Mouse (Mus musculus): ENCODE measurements around the gene H2-DMb1. TPM values are rescaled to one million over a fixed set of nuclear protein-coding genes. Genes with fewer than 3 reads are reported as not detected.

Gene H2-DMb1
- polyA plus RNA-seq (2014; fragmentation: Illumina TruSeq; extraction: RNeasy Lipid Tissue Mini Kit (QIAGEN cat#74804); ENCODE audit: low replicate concordance): 12.1 TPM

GRCm38 (mm10) chr17:34152923-34153322 lies at the start of gene H2-DMb1:
H2-DMb1 (plus strand) TSS chr17:34153072.

GRCm38 (mm10) chr17:34119249-34120179 lies 33.4 kb upstream of the H2-DMb1 start, which contains the start of gene H2-DMa:
H2-DMa (plus strand) TSS chr17:34119541.

GRCm38 (mm10) chr17:34122188-34122984 lies 30.5 kb upstream of the H2-DMb1 start, which contains the start of gene Brd2:
Brd2 (minus strand) TSS chr17:34122634.

GRCm38 (mm10) chr17:34143033-34143432 lies 9.8 kb upstream of the H2-DMb1 start, which contains the start of gene H2-DMb2:
H2-DMb2 (plus strand) TSS chr17:34143307.

GRCm38 (mm10) chr17:34187261-34187916 lies 34.5 kb downstream of the H2-DMb1 start, which contains the start of the genes Tap1 and Psmb9:
Tap1 (plus strand) TSS chr17:34187553.
Psmb9 (minus strand) TSS chr17:34187764.

GRCm38 (mm10) chr17:34196941-34197894 lies 44.3 kb downstream of the H2-DMb1 start, which contains the start of gene Psmb8:
Psmb8 (plus strand) TSS chr17:34197721.

GRCm38 (mm10) chr17:34203444-34203843 lies 50.6 kb downstream of the H2-DMb1 start, which contains the start of gene Tap2:
Tap2 (plus strand) TSS chr17:34203527.

Other genes with a start within 250 kb of the H2-DMb1 start
- not detected for gene Platr17, start 247.9 kb upstream of the H2-DMb1 start, polyA plus RNA-seq (2014; fragmentation: Illumina TruSeq; extraction: RNeasy Lipid Tissue Mini Kit (QIAGEN cat#74804); ENCODE audit: low replicate concordance)
- gene Daxx, start 243.7 kb upstream of the H2-DMb1 start, polyA plus RNA-seq (2014; fragmentation: Illumina TruSeq; extraction: RNeasy Lipid Tissue Mini Kit (QIAGEN cat#74804); ENCODE audit: low replicate concordance): 2.6 TPM
- 57.9 TPM for gene Tapbp, start 237.2 kb upstream of the H2-DMb1 start, polyA plus RNA-seq (2014; fragmentation: Illumina TruSeq; extraction: RNeasy Lipid Tissue Mini Kit (QIAGEN cat#74804); ENCODE audit: low replicate concordance)
- 0.78 TPM for gene Zbtb22, start 237.2 kb upstream of the H2-DMb1 start, polyA plus RNA-seq (2014; fragmentation: Illumina TruSeq; extraction: RNeasy Lipid Tissue Mini Kit (QIAGEN cat#74804); ENCODE audit: low replicate concordance)
- gene Rgl2, start 223.5 kb upstream of the H2-DMb1 start, polyA plus RNA-seq (2014; fragmentation: Illumina TruSeq; extraction: RNeasy Lipid Tissue Mini Kit (QIAGEN cat#74804); ENCODE audit: low replicate concordance): 2.2 TPM
- 6.7 TPM for gene Pfdn6, start 212.7 kb upstream of the H2-DMb1 start, polyA plus RNA-seq (2014; fragmentation: Illumina TruSeq; extraction: RNeasy Lipid Tissue Mini Kit (QIAGEN cat#74804); ENCODE audit: low replicate concordance)
- 0.26 TPM for gene Wdr46, start 212.4 kb upstream of the H2-DMb1 start, polyA plus RNA-seq (2014; fragmentation: Illumina TruSeq; extraction: RNeasy Lipid Tissue Mini Kit (QIAGEN cat#74804); ENCODE audit: low replicate concordance)
- gene B3galt4, start 201.6 kb upstream of the H2-DMb1 start, polyA plus RNA-seq (2014; fragmentation: Illumina TruSeq; extraction: RNeasy Lipid Tissue Mini Kit (QIAGEN cat#74804); ENCODE audit: low replicate concordance): not detected
- 2.0 TPM for gene Vps52, start 197.3 kb upstream of the H2-DMb1 start, polyA plus RNA-seq (2014; fragmentation: Illumina TruSeq; extraction: RNeasy Lipid Tissue Mini Kit (QIAGEN cat#74804); ENCODE audit: low replicate concordance)
- gene Rps18, start 197.1 kb upstream of the H2-DMb1 start, polyA plus RNA-seq (2014; fragmentation: Illumina TruSeq; extraction: RNeasy Lipid Tissue Mini Kit (QIAGEN cat#74804); ENCODE audit: low replicate concordance): 6.8 TPM
- gene H2-K1, start 152.7 kb upstream of the H2-DMb1 start, polyA plus RNA-seq (2014; fragmentation: Illumina TruSeq; extraction: RNeasy Lipid Tissue Mini Kit (QIAGEN cat#74804); ENCODE audit: low replicate concordance): 431 TPM
- gene Ring1, start 128.4 kb upstream of the H2-DMb1 start, polyA plus RNA-seq (2014; fragmentation: Illumina TruSeq; extraction: RNeasy Lipid Tissue Mini Kit (QIAGEN cat#74804); ENCODE audit: low replicate concordance): 0.74 TPM
- not detected for gene H2-Ke6, start 125.0 kb upstream of the H2-DMb1 start, polyA plus RNA-seq (2014; fragmentation: Illumina TruSeq; extraction: RNeasy Lipid Tissue Mini Kit (QIAGEN cat#74804); ENCODE audit: low replicate concordance)
- gene Slc39a7, start 121.4 kb upstream of the H2-DMb1 start, polyA plus RNA-seq (2014; fragmentation: Illumina TruSeq; extraction: RNeasy Lipid Tissue Mini Kit (QIAGEN cat#74804); ENCODE audit: low replicate concordance): 0.48 TPM
- gene Rxrb, start 121.3 kb upstream of the H2-DMb1 start, polyA plus RNA-seq (2014; fragmentation: Illumina TruSeq; extraction: RNeasy Lipid Tissue Mini Kit (QIAGEN cat#74804); ENCODE audit: low replicate concordance): 0.22 TPM
- not detected for gene Col11a2, start 113.6 kb upstream of the H2-DMb1 start, polyA plus RNA-seq (2014; fragmentation: Illumina TruSeq; extraction: RNeasy Lipid Tissue Mini Kit (QIAGEN cat#74804); ENCODE audit: low replicate concordance)
- gene H2-Oa, start 60.7 kb upstream of the H2-DMb1 start, polyA plus RNA-seq (2014; fragmentation: Illumina TruSeq; extraction: RNeasy Lipid Tissue Mini Kit (QIAGEN cat#74804); ENCODE audit: low replicate concordance): not detected
- 1.6 TPM for gene H2-DMa, start 33.5 kb upstream of the H2-DMb1 start, polyA plus RNA-seq (2014; fragmentation: Illumina TruSeq; extraction: RNeasy Lipid Tissue Mini Kit (QIAGEN cat#74804); ENCODE audit: low replicate concordance)
- gene Brd2, start 30.4 kb upstream of the H2-DMb1 start, polyA plus RNA-seq (2014; fragmentation: Illumina TruSeq; extraction: RNeasy Lipid Tissue Mini Kit (QIAGEN cat#74804); ENCODE audit: low replicate concordance): 197 TPM
- 1.5 TPM for gene H2-DMb2, start 9.8 kb upstream of the H2-DMb1 start, polyA plus RNA-seq (2014; fragmentation: Illumina TruSeq; extraction: RNeasy Lipid Tissue Mini Kit (QIAGEN cat#74804); ENCODE audit: low replicate concordance)
- 5.6 TPM for gene Tap1, start 34.5 kb downstream of the H2-DMb1 start, polyA plus RNA-seq (2014; fragmentation: Illumina TruSeq; extraction: RNeasy Lipid Tissue Mini Kit (QIAGEN cat#74804); ENCODE audit: low replicate concordance)
- gene Psmb9, start 34.7 kb downstream of the H2-DMb1 start, polyA plus RNA-seq (2014; fragmentation: Illumina TruSeq; extraction: RNeasy Lipid Tissue Mini Kit (QIAGEN cat#74804); ENCODE audit: low replicate concordance): 5.8 TPM
- 7.2 TPM for gene Psmb8, start 44.6 kb downstream of the H2-DMb1 start, polyA plus RNA-seq (2014; fragmentation: Illumina TruSeq; extraction: RNeasy Lipid Tissue Mini Kit (QIAGEN cat#74804); ENCODE audit: low replicate concordance)
- gene Tap2, start 50.5 kb downstream of the H2-DMb1 start, polyA plus RNA-seq (2014; fragmentation: Illumina TruSeq; extraction: RNeasy Lipid Tissue Mini Kit (QIAGEN cat#74804); ENCODE audit: low replicate concordance): not detected
- 13.2 TPM for gene H2-Ob, start 85.8 kb downstream of the H2-DMb1 start, polyA plus RNA-seq (2014; fragmentation: Illumina TruSeq; extraction: RNeasy Lipid Tissue Mini Kit (QIAGEN cat#74804); ENCODE audit: low replicate concordance)
- gene H2-Ab1, start 104.6 kb downstream of the H2-DMb1 start, polyA plus RNA-seq (2014; fragmentation: Illumina TruSeq; extraction: RNeasy Lipid Tissue Mini Kit (QIAGEN cat#74804); ENCODE audit: low replicate concordance): 39.7 TPM
- gene H2-Aa, start 134.8 kb downstream of the H2-DMb1 start, polyA plus RNA-seq (2014; fragmentation: Illumina TruSeq; extraction: RNeasy Lipid Tissue Mini Kit (QIAGEN cat#74804); ENCODE audit: low replicate concordance): 122 TPM
- gene H2-Eb1, start 152.8 kb downstream of the H2-DMb1 start, polyA plus RNA-seq (2014; fragmentation: Illumina TruSeq; extraction: RNeasy Lipid Tissue Mini Kit (QIAGEN cat#74804); ENCODE audit: low replicate concordance): 5.2 TPM
- 2.7 TPM for gene H2-Eb2, start 172.6 kb downstream of the H2-DMb1 start, polyA plus RNA-seq (2014; fragmentation: Illumina TruSeq; extraction: RNeasy Lipid Tissue Mini Kit (QIAGEN cat#74804); ENCODE audit: low replicate concordance)
- gene Btnl2, start 201.8 kb downstream of the H2-DMb1 start, polyA plus RNA-seq (2014; fragmentation: Illumina TruSeq; extraction: RNeasy Lipid Tissue Mini Kit (QIAGEN cat#74804); ENCODE audit: low replicate concordance): 76.7 TPM
- gene Btnl1, start 224.1 kb downstream of the H2-DMb1 start, polyA plus RNA-seq (2014; fragmentation: Illumina TruSeq; extraction: RNeasy Lipid Tissue Mini Kit (QIAGEN cat#74804); ENCODE audit: low replicate concordance): 231 TPM
- gene BC051142, start 245.7 kb downstream of the H2-DMb1 start, polyA plus RNA-seq (2014; fragmentation: Illumina TruSeq; extraction: RNeasy Lipid Tissue Mini Kit (QIAGEN cat#74804); ENCODE audit: low replicate concordance): 1.1 TPM

All from small intestine, adult 10 weeks (tissue).